Mouse (Mus musculus) forebrain, postnatal 0 days (tissue): ENCODE measurements around the gene Pxn. TPM values are rescaled to one million over a fixed set of nuclear protein-coding genes. Genes with fewer than 3 reads are reported as not detected.
A peak's percentile ranks its signal among the peaks of the same experiment; 100 is the strongest.

Experiments
- ATAC-seq: fragments of 200-750 bp; cut with Nextera tagmentation; 2 replicates; pipeline ENCODE4 v1.8.0; 2017; ENCODE audit warnings: mild to moderate bottlenecking, moderate library complexity
- DNase-seq: peaks from one replicate; pipeline ENCODE4 v3.0.0-alpha.2; 2015
- H3K27ac ChIP-seq: fragments of 300-500 bp; sonication (generic); 2 replicates; pipeline ENCODE4 v1.5.1; 2014; ENCODE audit warnings: low read depth, mild to moderate bottlenecking, antibody characterized with exemption, low read length, moderate library complexity, mixed read lengths
- H3K27me3 ChIP-seq: fragments of 300-500 bp; sonication (generic); 2 replicates; pipeline ENCODE4 v1.6.1; 2014; ENCODE audit warnings: mild to moderate bottlenecking, low read length, mixed read lengths; ENCODE audit not compliant: insufficient read depth
- H3K36me3 ChIP-seq: fragments of 300-500 bp; sonication (generic); 2 replicates; pipeline ENCODE4 v1.6.1; 2014; ENCODE audit warnings: mild to moderate bottlenecking, moderate library complexity; ENCODE audit not compliant: insufficient read depth
- H3K4me1 ChIP-seq: fragments of 300-500 bp; sonication (generic); 2 replicates; pipeline ENCODE4 v1.6.1; 2014; ENCODE audit warnings: antibody characterized with exemption; ENCODE audit not compliant: insufficient read depth
- H3K4me2 ChIP-seq: fragments of 300-500 bp; sonication (generic); 2 replicates; pipeline ENCODE4 v1.6.1; 2014; ENCODE audit warnings: low read depth, mild to moderate bottlenecking, moderate library complexity
- H3K4me3 ChIP-seq: fragments of 300-500 bp; sonication (generic); 2 replicates; pipeline ENCODE4 v1.5.1; 2014; ENCODE audit warnings: low read depth, low read length, mixed read lengths
- H3K9ac ChIP-seq: fragments of 300-500 bp; sonication (generic); 2 replicates; pipeline ENCODE4 v1.6.1; 2014; ENCODE audit warnings: mild to moderate bottlenecking
- H3K9me3 ChIP-seq: fragments of 300-500 bp; sonication (generic); 2 replicates; pipeline ENCODE4 v1.6.1; 2016; ENCODE audit warnings: low read length
- CTCF ChIP-seq: sonication (generic); IDR thresholded peaks from 2 replicates; pipeline ENCODE4 v1.5.1; 2016; ENCODE audit warnings: antibody characterized with exemption, control low read depth, low read depth
- WGBS: fragments of 180-500 bp; shearing (Covaris S2); extraction: QIAGEN DNeasy Blood & Tissue Kit; methylation state at CpG from one replicate; pipeline ENCODE4 v1.1.7; 2014; 5-methylcytosine and 5-hydroxymethylcytosine counted together
- polyA plus RNA-seq: library from polyadenylated mRNA; unstranded; fragments of >200 nt; fragmentation: Nextera tagmentation; extraction: Ambion mirVana; gene quantifications from 2 replicates; pipeline ENCODE4 v1.2.1, GENCODE M21; 2015
- total RNA-seq: library from RNA; depleted of rRNA; stranded (reverse); fragments of >200 nt; gene quantifications from 2 replicates; pipeline ENCODE4 v1.2.3, GENCODE M21; 2014; rRNA removed

Gene Pxn
- total RNA-seq (23.5 and 29.8 TPM in 2 replicates), polyA plus RNA-seq (14.1 and 14.8 TPM in 2 replicates)

DNA sequence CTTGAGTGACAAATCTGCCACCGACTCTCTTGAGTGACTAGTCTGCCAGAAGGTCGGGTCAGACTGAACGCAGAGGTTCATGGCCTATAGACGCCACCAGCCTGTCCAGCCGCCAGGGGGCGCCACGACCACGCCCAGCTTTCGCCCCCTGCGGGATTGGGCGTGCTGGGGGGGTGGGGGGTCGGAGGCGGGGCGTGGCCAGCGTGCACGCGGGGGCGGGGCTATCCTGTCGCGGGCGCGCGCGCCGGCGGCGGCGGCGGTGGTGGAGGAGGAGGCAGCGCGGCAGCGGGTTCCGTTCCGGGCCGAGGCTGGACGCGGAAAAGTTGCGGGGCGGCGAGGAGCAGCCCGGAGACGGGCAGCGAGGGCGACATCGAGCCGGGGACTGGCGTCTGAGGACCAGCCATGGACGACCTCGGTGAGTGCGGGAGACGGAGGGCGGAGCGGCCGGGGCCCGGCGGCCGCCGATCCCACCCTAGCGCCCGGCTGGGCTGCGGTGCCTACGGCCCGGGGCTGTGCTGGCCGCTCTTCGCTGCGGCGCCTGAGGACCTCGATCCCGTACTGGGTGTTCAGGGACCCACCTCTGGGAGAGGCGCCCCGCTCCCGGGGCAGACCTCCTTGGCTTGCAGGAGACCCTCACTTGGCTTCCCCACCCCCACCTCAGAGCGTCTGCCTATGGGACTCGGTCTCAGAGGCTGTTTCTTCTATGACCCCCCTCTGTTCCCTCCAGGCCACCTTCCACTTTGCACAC, at the start of gene Pxn:
Gene Pxn (plus strand): TSS at position 223 of the 748 bp plus-strand sequence.
- peak; percentile 94 for TF ChIP-seq CTCF
- H3K27ac ChIP-seq = no peak within 1 kb of the TSS; the same call in 1 of the 2 replicates

DNA sequence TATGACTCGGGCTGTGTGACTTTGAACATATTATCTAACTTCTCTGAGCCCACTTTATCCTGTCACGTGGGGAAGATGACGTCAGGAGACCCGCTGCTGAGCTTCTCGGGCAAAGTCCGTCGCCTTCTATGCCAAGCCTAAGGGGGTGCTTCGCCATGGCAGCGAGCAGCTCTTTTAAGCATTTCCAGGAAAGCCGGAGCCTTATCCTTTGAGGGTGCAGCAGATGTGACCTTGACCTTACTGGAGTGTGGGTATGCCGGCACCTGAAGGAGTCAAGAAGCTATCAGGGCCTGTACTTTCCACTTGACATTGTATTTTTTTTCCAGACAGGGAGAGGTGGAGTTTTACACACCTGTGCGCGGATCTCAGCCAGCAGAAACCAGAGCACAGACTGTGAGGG, 47.6 kb upstream of the Pxn start:
- peaks cover 9% of the 10 kb centered on the region; the same call in 1 of the 2 replicates for H3K36me3 ChIP-seq
- no peak for DNase-seq
- no peaks in the 10 kb centered on the region for H3K27me3 ChIP-seq
- no peaks in the 10 kb centered on the region for H3K4me1 ChIP-seq
- TF ChIP-seq CTCF = no peak
- WGBS = 66% methylated on average over 13 of the region's 13 CpGs
- H3K4me3 ChIP-seq = no peak overlapping the region
- no peaks in the 10 kb centered on the region for H3K9me3 ChIP-seq
- no peak overlapping the region for H3K27ac ChIP-seq
- H3K4me2 ChIP-seq = no peak overlapping the region
- H3K9ac ChIP-seq = no peak overlapping the region
- no peak for ATAC-seq

More for the DNA sequence above, at the start of gene Pxn:
- Histone ChIP-seq H3K27me3 (no peaks in the 10 kb centered on the region), H3K4me2 (peak within 1 kb of the TSS; percentile 81), H3K36me3 (no peaks in the 10 kb centered on the region), H3K4me3 (peak within 1 kb of the TSS; percentile 92), H3K9ac (peak within 1 kb of the TSS; percentile 86), H3K9me3 (peaks cover 3% of the 10 kb centered on the region; the same call in 1 of the 2 replicates), H3K4me1 (peaks cover 28% of the 10 kb centered on the region)
- ATAC-seq (peak; percentile 84), DNase-seq (peak; percentile 93)
- WGBS = under 1% methylated on average over 59 of the region's 74 CpGs

DNA sequence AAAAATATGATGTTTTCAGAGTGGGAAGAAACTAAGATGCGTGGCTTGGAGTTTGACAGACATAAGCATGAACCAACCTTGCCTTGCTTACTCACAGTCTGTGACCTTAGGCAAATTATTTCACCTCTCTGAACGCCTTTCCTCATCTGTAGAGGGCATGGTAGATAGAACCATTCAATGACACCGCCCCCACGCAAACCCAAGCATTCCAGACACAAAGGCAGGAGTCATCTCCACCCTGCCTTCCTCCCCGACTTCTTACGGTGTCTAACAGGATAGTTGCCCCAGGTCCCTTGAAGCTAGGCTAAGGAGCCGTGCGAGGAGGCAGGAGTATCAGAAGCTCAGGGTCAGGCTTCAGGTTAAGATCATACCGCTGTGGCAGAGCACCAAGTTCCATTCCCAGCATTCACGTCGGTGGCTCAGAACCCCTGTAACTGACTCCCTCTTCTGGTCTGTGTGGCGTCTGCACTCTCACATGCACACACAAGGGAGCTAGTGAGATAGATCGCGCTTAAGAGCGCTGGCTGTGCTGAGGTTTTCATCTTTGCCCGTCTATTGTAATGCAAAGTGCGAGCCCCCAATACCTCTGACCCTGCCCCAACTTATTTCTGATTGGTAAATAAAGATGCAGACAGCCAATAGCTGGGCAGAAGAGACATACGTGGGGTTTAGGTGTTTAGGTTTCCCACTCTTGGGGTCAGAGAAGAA, 41.9 kb upstream of the Pxn start:
- Histone ChIP-seq H3K36me3 (no peaks in the 10 kb centered on the region), H3K27me3 (no peaks in the 10 kb centered on the region), H3K4me1 (no peaks in the 10 kb centered on the region), H3K9ac (no peak overlapping the region), H3K4me3 (no peak overlapping the region), H3K4me2 (no peak overlapping the region), H3K27ac (no peak overlapping the region), H3K9me3 (no peaks in the 10 kb centered on the region)
- no peak for TF ChIP-seq CTCF
- ATAC-seq (no peak), DNase-seq (no peak)
- 82% methylated on average over 18 of the region's 18 CpGs for WGBS

DNA sequence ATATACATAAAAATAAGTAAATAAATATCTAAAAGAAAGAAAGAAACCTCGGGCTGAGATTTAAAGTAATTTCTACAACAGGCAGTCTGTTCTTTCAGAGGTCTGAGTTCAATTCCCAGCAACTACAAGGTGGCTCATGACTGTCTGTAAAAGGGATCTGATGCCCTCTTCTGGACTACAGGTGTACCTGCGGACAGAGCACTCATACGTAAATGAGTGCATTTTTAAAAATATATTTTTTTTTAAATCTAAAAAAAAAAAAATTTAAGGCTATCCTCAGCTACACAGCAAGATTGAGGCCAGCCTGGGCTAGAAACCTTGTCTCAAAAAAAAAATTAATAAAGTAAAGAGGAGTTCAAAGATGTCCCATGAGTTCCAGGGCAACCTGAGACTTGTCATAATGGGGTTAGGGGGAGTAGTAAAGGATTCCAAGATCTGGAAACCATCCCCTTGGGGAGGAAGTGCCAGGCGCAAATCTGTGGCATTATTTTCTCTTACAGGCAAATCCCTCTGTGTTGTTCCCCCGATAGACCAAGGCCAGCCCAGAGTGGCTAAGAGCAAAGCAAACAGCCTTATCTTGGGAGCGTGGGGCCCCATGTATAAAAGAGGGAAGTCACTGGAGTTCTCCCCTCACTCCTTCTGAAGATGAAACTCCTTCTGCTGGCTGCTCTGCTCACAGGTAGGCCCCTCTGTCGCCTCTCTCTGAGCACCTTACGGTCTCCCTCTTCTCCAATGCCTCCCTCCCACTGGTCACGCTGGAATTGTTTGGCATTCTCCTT, 40.6 kb upstream of the Pxn start, which contains the start of gene Pla2g1b:
Gene Pla2g1b (plus strand): TSS at position 621 of the 779 bp plus-strand sequence.
- TF ChIP-seq CTCF = peak; percentile 39
- no peak within 1 kb of the TSS for H3K4me3 ChIP-seq
- ATAC-seq = no peak
- H3K9me3 ChIP-seq = no peaks in the 10 kb centered on the region
- no peak within 1 kb of the TSS for H3K4me2 ChIP-seq
- no peaks in the 10 kb centered on the region for H3K4me1 ChIP-seq
- H3K27ac ChIP-seq = no peak within 1 kb of the TSS
- H3K36me3 ChIP-seq = no peaks in the 10 kb centered on the region
- WGBS = 51% methylated on average over 9 of the region's 9 CpGs
- no peak within 1 kb of the TSS for H3K9ac ChIP-seq
- no peaks in the 10 kb centered on the region for H3K27me3 ChIP-seq
- DNase-seq = no peak

DNA sequence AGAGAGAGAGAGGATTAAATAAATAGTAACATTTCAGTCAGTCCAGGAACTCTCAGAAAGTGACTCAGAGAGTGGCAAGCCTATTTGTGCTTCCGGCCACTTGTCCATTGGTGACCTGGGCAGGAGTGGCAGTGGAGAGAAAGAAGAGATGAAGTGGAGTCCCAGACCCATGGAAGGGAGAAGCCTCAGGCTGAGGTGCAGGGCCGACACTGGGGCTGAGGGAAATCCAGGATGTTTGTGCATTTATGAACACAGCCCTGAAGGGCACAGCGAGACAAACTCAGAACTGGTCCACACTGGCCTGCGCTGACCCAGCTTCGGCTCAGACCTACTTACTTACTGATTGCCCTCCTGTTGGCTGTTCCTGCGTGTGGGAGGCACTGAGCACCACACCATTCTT, 36.7 kb upstream of the Pxn start:
- H3K9ac ChIP-seq = no peak overlapping the region
- DNase-seq (no peak), ATAC-seq (no peak)
- H3K4me2 ChIP-seq = no peak overlapping the region
- H3K9me3 ChIP-seq = no peaks in the 10 kb centered on the region
- H3K27ac ChIP-seq = no peak overlapping the region
- TF ChIP-seq CTCF = no peak
- H3K4me3 ChIP-seq = no peak overlapping the region
- 68% methylated on average over 6 of the region's 6 CpGs for WGBS
- H3K4me1 ChIP-seq = no peaks in the 10 kb centered on the region
- no peaks in the 10 kb centered on the region for H3K27me3 ChIP-seq
- no peaks in the 10 kb centered on the region for H3K36me3 ChIP-seq

DNA sequence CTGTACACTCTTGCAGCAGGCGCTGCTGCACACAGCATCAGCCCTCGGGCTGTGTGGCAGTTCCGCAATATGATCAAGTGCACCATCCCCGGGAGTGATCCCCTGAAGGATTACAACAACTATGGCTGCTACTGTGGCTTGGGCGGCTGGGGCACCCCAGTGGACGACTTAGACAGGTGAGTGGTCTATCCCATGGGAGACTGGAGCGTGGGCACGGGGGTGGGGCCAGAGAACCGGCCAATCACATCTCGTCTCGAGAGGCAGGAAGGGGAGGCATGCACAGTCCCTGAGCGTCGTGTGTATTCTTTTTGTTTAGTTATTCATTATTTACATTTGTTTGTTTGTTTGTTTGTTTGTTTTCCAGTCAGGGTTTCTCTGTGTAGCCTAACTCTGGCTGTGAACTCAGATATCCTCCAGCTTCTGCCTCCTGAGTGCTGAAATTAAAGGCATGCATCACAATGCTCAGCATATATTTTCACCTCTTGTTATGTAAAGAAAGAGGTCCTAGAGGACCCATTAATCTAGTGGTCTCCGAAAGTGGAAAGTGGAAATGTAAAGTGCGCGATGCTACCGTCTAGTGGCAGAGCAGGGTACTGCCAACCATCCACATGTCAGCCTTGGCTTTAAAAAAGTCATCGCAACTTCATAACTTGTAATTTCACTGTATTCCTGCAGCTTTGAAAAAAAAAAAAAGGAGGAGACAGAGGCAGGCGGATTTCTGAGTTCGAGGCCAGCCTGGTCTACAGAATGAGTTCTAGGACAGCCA, 35.5 kb upstream of the Pxn start:
- 35% methylated on average over 20 of the region's 20 CpGs for WGBS
- no peak overlapping the region for H3K4me2 ChIP-seq
- H3K27ac ChIP-seq = no peak overlapping the region
- ATAC-seq (no peak), DNase-seq (peak; percentile 49)
- no peaks in the 10 kb centered on the region for H3K27me3 ChIP-seq
- H3K36me3 ChIP-seq = no peaks in the 10 kb centered on the region
- H3K4me1 ChIP-seq = peaks cover 8% of the 10 kb centered on the region; the same call in 1 of the 2 replicates
- TF ChIP-seq CTCF = peak; percentile 82
- H3K9me3 ChIP-seq = no peaks in the 10 kb centered on the region
- no peak overlapping the region for H3K9ac ChIP-seq
- H3K4me3 ChIP-seq = no peak overlapping the region
